Mouse (Mus musculus) layer of hippocampus, adult 11-12 months (tissue): Measurements from ENCODE around the gene AW549877.
A peak's percentile ranks its signal among the peaks of the same experiment; 100 is the strongest.

Source experiments
- DNase-seq: peaks from one replicate; pipeline ENCODE4 v3.0.0; 2022; ENCODE audit warnings: low spot score

Gene AW549877

DNA sequence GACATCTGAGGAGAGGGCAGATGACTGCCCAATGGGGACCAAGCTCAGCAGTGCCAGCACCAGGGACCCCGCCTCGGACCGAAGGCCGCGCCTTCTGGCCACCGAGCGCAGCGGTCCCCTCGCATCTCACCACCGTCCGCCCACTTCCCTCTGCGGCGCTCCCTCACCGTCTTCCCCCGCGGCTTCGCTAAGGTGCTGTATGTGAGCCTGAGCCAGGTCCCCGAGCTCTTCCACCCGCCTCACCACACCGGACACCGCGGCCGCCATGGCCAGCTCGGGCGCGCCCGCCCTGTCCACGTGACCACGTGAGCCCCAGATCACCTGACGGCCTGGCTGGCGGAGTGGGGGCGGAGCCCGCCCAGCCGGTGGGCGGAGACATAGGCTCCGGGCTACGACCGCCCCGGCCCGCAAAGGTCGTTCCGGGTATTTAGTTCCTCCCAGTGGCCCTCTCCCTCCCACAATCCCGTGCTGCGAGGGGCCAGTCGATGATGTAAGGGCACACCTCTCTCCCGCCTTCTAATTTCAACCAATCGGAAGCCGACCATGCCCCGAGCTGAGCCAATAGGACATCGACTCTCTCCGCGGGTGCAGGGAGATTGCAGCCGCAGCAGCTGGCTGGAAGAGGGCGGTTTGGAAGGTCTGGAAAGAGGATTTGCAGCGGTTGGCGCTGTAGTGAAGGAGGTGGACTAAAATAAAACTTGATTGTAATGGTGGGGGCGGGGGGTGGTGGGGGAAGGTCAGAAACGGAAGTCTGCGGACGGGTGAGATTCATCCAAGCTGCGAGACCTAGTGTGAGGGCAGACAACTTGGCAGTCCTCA, at the start of gene AW549877:
TSS of gene AW549877 (minus strand) at position 297 of the 819 bp plus-strand sequence.
- peak; percentile 98 for DNase-seq

- DNase-seq, result no peak
These were observed 47.5 kb upstream of the AW549877 start for GRCm38 (mm10) chr15:4043032-4043471.

DNA sequence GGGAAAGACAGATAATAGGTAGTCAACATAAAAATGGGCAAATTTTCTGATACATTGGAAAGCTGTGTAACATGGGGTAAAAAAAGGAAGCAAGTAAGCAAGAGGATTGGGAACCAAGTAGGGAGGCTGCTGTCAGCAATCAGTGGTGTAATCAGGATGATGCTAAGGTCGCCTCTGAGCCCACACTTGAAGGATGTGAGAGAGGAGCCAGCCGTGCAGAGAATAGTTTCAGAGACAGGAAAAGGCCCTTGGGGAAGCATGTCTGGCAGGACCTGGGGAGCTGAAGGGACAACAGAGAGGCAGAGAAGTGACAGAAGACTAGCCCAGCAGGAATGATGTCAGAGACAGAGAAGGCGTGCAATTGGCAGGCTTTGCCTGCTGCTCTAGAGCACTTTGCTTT, 46.9 kb upstream of the AW549877 start:
- DNase-seq, result no peak

DNA sequence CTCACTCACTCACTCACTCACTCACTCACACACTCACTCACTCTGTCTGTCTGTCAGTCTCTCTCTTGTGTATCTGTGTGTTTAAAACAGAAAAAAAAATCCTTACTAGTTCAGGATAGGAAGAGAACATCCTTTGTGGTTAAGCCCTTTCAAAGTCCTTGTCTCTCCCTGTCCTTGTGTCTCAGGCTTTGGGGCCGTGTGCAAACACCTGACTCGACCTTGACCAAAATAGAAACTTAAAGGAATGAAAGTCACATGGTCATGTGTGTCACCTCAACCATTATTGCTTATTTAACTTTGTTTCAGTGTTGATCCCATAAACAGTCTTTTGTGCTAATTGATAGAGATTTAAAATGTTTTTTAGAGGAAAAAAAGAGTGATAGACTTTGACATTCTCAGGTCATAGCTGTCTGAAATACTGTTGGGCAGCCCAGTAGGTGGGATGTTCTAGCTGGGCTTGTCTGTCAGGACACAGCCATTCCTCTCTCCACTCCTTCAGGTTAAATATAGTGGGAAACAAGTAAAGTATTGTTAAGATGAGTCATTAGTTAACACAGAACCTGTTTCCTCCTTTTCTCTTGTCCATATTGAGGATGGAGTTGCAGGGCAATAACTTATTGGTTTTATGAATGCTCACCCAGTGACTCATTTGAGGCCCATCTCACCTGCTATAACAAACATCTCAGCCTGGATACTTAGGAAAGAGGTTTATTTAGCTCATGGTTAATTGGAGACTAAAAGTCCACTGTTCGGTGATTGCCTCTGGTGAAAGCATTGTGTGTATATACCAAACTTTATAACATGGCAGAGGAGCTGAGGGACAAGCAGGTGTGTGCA, 37.8 kb upstream of the AW549877 start:
- DNase-seq, result no peak

DNA sequence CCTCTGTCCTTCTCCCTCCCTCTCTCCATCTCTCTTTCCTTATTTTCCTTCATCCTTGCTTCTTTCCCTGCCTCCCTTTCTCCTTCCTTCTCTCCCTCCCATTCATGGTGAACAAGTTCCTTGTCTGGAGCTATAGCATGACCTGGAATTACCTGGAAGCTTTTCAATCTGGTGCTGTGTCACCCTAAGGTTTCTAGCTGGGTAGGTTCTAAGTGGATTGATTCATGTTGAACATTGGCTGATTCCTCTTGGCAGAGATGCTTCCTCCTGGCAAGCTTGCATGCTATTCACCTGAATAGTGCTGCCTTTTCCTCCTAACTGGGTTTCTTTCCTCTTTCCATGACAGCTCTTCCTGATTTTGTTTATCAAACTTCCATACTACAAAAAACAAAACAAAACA, 33.4 kb upstream of the AW549877 start:
- no peak for DNase-seq

- no peak for DNase-seq
These were observed 32.8 kb upstream of the AW549877 start for GRCm38 (mm10) chr15:4028411-4028700.

- DNase-seq, result no peak
These were observed 32.3 kb upstream of the AW549877 start for GRCm38 (mm10) chr15:4027671-4028410.

GRCm38 (mm10) chr15:4026831-4027584, 31.5 kb upstream of the AW549877 start:
- peak; percentile 86 for DNase-seq

- peak; percentile 93 for DNase-seq
These were observed 30.8 kb upstream of the AW549877 start, which contains the start of gene Oxct1 for GRCm38 (mm10) chr15:4026231-4026773. Oxct1 (plus strand) TSS chr15:4026383.

DNA sequence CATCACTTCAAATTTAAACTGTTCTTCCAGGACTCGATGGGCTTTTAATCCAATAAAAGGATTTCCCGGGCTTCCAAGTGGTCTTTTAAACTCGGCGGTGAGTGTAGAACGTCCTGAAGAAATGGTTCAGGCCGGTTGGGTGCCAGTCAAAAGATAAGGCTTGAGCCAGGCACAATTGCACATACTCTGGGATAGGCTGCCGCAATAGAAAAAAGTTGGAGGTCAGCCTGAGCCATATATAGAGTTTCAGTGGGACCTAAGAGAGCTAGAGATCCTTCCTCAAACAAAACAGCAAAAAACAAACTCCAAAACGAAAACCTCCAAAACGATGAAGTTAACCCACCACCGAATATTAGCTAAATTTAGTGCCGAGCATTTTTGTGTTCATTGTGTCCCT, 30.0 kb upstream of the AW549877 start:
- DNase-seq, result no peak

DNA sequence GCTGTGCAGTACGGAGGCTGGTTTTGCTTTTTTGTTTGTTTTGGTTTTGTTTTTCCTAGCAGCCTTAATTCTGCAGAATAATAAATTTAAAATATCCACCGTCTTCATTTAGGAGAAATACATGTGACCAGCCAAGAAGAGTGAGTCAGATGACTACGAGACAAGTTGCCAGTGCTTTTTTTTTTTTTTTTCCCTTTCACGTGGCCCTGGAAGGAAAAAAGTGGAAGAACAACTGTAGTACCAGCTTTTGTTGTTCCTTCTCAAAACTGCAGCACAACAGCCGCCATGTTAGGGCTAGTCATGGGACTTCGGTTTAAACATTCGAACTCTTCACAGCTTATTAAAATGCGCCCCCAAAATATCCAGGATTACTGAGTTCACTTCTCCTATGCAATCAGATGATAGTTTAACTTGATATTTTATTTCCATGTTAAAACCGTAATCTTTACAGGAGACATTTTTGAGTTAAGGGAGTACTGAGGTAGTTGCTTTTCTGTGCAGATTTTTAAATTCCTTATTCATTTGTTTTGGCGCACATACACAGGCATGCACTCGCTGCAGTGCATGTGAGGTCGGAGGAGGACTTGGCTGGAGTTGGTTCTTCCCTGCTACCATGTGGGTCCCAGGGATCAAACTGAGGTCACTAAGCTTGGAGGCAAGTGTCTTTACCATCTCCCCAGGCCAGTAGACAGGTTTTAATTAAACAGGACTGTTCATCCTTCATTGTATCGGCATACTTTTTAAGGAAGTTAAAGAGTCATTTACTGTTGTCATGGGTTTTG, 29.4 kb upstream of the AW549877 start:
- DNase-seq, result no peak

DNA sequence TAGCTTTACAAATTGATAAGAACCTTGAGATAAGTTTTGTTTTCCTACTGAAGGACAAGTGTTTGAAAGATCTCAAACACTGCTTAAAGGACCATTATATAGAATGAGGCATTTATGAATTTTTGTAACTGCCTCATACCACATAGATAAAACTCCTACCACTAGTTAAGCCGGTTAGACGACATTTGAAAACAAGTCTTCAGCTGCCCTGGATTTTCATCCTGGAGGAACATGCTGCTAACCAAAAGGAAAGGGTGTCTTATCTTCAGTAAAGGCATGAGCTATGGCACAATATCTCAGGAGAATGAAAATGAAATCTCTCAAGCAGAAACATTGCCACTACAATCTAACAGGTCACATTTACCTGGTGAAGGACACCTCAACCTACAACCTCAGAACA, 28.2 kb upstream of the AW549877 start:
- DNase-seq, result no peak

- DNase-seq, result no peak
These were observed 25.2 kb upstream of the AW549877 start for GRCm38 (mm10) chr15:4020711-4021110.

GRCm38 (mm10) chr15:4013873-4014272, 18.3 kb upstream of the AW549877 start:
- DNase-seq, result no peak

GRCm38 (mm10) chr15:4000536-4000935, 5.0 kb upstream of the AW549877 start:
- no peak for DNase-seq

GRCm38 (mm10) chr15:3999144-3999543, 3.6 kb upstream of the AW549877 start:
- DNase-seq, result no peak

- DNase-seq, result no peak
These were observed 895 bp upstream of the AW549877 start for GRCm38 (mm10) chr15:3996267-3997010.

DNA sequence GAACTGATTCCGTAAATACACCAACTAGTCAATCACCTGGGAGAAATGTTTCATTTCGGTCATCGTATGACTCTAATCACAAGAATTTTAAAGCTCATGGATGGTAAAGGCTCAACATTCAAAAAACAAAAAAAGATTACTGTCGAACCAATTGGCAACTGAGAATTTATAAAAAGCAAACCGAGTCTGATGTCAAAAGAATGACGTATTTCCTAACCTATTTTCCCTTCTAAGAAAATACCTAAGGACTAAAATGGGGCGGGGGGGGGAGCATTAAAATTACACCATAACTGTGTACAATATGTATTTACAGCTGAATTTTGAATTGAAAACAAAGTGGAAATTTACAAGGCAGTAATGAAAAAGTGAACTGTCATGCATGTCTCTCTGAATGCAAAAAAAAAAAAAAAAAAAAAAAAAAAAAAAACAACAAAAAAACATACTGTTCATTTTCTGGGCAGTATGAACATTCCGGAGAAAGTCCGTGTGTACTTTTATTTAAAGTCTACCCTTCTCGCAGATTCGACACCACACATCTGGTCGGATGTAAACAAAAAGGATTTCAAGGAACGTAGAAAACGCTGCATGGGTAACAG, 594 bp downstream of the AW549877 start:
- DNase-seq, result no peak

DNA sequence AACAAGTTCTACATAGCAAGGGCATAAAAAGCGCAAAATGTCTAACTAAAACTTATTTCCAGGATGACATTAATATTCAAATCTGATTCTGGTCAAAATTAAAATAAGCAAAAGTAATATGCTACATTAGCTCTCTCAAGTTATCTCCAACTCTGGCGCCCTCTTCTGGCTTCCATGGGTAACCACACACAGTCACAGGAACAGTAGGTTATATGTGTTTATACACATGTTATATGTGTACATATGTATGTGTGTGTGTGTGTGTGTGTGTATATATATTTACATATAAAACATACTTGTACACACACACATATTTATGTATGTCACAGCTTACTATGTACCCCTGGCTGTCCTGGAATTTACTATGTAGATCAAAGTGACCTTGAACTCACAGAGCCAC, 7.6 kb downstream of the AW549877 start:
- DNase-seq, result no peak

DNA sequence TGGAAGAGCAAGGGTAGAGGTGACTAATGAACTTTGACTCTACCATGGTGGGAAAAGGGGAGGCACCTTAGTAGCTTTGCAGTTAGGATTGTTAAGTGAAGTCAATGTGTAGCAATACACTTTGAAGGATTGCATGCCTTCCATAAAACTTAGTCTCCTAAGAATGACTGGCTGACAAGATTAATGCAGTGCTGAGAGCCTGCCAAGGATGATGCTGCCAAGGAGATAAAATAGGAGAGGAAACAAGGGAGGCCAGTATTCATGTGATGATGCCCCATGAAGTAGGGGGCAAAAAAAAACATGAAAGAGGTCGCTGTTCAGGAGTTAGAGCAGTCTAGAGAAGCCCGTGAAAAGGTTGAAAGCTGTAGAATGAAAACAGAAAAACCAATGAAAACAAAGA, 10.7 kb downstream of the AW549877 start:
- DNase-seq, result no peak
